ENCODE assay signal across 12 mouse cellular contexts in genomic region chr6:103430933-103431594, GRCm38 (mm10).
A peak's percentile ranks its signal among the peaks of the same experiment; 100 is the strongest.
DNase-seq lines count a peak whose midpoint lies in the region; ATAC-seq and TF ChIP-seq lines count a peak whose summit lies in the region.
"Had no signal": no experiment of that assay in that cellular context is flagged by ENCODE, and none has a peak within 500 bp of the region (broad histone marks: within the 10 kb centered on the region; RNA-seq: fewer than 3 reads in every experiment).

No protein-coding gene starts in this region.

- H3K9me3 ChIP-seq in hindbrain, embryonic 13.5 days = no peaks in the 10 kb centered on the region
- H3K9me3 ChIP-seq in hindbrain, embryonic 11.5 days (ENCODE audit: control insufficient read depth, low read length) = no peaks in the 10 kb centered on the region
- H3K9me3 ChIP-seq in forebrain, embryonic 16.5 days (ENCODE audit: control insufficient read depth, low read length) = no peaks in the 10 kb centered on the region
- no peaks in the 10 kb centered on the region for H3K9me3 ChIP-seq in midbrain, postnatal 0 days (ENCODE audit: low read length)

- WGBS in hindbrain, embryonic 13.5 days = 58% methylated on average over 5 of the region's 5 CpGs
- 80% methylated on average over 5 of the region's 5 CpGs for WGBS in hindbrain, embryonic 11.5 days
- 23% methylated on average over 5 of the region's 5 CpGs for WGBS in forebrain, embryonic 16.5 days
- 15% methylated on average over 5 of the region's 5 CpGs for WGBS in midbrain, postnatal 0 days

- TF ChIP-seq CTCF in layer of hippocampus, adult 2 months (conservative IDR thresholded peaks at IDR 0.05) = no peak
- TF ChIP-seq CTCF in midbrain, postnatal 0 days (IDR thresholded peaks at IDR 0.05) = no peak

- H3K4me1 ChIP-seq in hindbrain, embryonic 13.5 days (replicated peaks) = no peaks in the 10 kb centered on the region; the same call in 1 of the 2 replicates
- no peaks in the 10 kb centered on the region for H3K4me1 ChIP-seq in hindbrain, embryonic 11.5 days (replicated peaks; ENCODE audit: control insufficient read depth, insufficient read depth, low read length)
- H3K4me1 ChIP-seq in forebrain, embryonic 16.5 days (replicated peaks; ENCODE audit: control insufficient read depth, insufficient read depth, low read length) = peaks cover 6% of the 10 kb centered on the region
- peaks cover 4% of the 10 kb centered on the region; the same call in 1 of the 2 replicates for H3K4me1 ChIP-seq in midbrain, postnatal 0 days (ENCODE audit: insufficient read depth, low read length)

- H3K4me2 ChIP-seq in hindbrain, embryonic 13.5 days = no peak overlapping the region
- no peak overlapping the region for H3K4me2 ChIP-seq in hindbrain, embryonic 11.5 days (replicated peaks; ENCODE audit: low read depth, low read length)
- peak overlapping the region; percentile 12 for H3K4me2 ChIP-seq in forebrain, embryonic 16.5 days (ENCODE audit: low read length)
- no peak overlapping the region for H3K4me2 ChIP-seq in midbrain, postnatal 0 days (ENCODE audit: low read depth, low read length, poor library complexity, severe bottlenecking)

- peak; percentile 86 for ATAC-seq in hindbrain, embryonic 13.5 days (ENCODE audit: low FRiP score)
- ATAC-seq in hindbrain, embryonic 11.5 days (ENCODE audit: low FRiP score) = no peak
- peak; percentile 97 for ATAC-seq in forebrain, embryonic 16.5 days
- peak; percentile 86 for ATAC-seq in midbrain, postnatal 0 days (ENCODE audit: low FRiP score)

- no peak for DNase-seq in hindbrain, embryonic 11.5 days (ENCODE audit: low spot score)
- peak; percentile 15 to 39 for DNase-seq in layer of hippocampus, adult 2 months (ENCODE audit: low spot score in 2 of 2)
- DNase-seq in midbrain, postnatal 0 days (ENCODE audit: low spot score) = peak; percentile 71
- no peak for DNase-seq in heart, postnatal 36 days
- DNase-seq in kidney, adult 9 months = no peak
- DNase-seq in testis, postnatal 14 days (ENCODE audit: low spot score) = no peak
- DNase-seq: gastrocnemius, postnatal 36 days; heart, postnatal 10 days had no signal

- H3K9ac ChIP-seq in hindbrain, embryonic 13.5 days = 0 out of 2 replicates have a peak overlapping the region, but pooled peaks have one; percentile 8
- no peak overlapping the region for H3K9ac ChIP-seq in hindbrain, embryonic 11.5 days (ENCODE audit: low read depth, low read length)
- no peak overlapping the region for H3K9ac ChIP-seq in forebrain, embryonic 16.5 days (replicated peaks; ENCODE audit: low read depth, low read length)
- no peak overlapping the region for H3K9ac ChIP-seq in midbrain, postnatal 0 days (replicated peaks; ENCODE audit: low read length, poor library complexity, severe bottlenecking)
- H3K9ac ChIP-seq: liver, embryonic 14.5 days had no signal

- peak overlapping the region; percentile 71 for H3K27ac ChIP-seq in hindbrain, embryonic 13.5 days
- no peak overlapping the region for H3K27ac ChIP-seq in hindbrain, embryonic 11.5 days (ENCODE audit: low read depth, low read length)
- peak overlapping the region; percentile 66 for H3K27ac ChIP-seq in forebrain, embryonic 16.5 days (ENCODE audit: low read length)
- peak overlapping the region; percentile 66 for H3K27ac ChIP-seq in layer of hippocampus, adult 2 months
- H3K27ac ChIP-seq in midbrain, postnatal 0 days (ENCODE audit: low read depth, low read length) = peak overlapping the region; percentile 67
- H3K27ac ChIP-seq: liver, embryonic 14.5 days had no signal

- no peak overlapping the region for H3K4me3 ChIP-seq in hindbrain, embryonic 13.5 days
- no peak overlapping the region for H3K4me3 ChIP-seq in hindbrain, embryonic 11.5 days (ENCODE audit: low read depth, low read length)
- H3K4me3 ChIP-seq in forebrain, embryonic 16.5 days (replicated peaks; ENCODE audit: low read length) = no peak overlapping the region
- no peak overlapping the region; the same call in 1 of the 2 replicates for H3K4me3 ChIP-seq in layer of hippocampus, adult 2 months
- H3K4me3 ChIP-seq in midbrain, postnatal 0 days (ENCODE audit: low read depth, low read length) = no peak overlapping the region

- H3K36me3 ChIP-seq in hindbrain, embryonic 13.5 days = no peaks in the 10 kb centered on the region
- H3K36me3 ChIP-seq in hindbrain, embryonic 11.5 days (ENCODE audit: control insufficient read depth, insufficient read depth, low read length) = no peaks in the 10 kb centered on the region
- H3K36me3 ChIP-seq in forebrain, embryonic 16.5 days (ENCODE audit: control insufficient read depth, insufficient read depth) = no peaks in the 10 kb centered on the region
- no peaks in the 10 kb centered on the region for H3K36me3 ChIP-seq in midbrain, postnatal 0 days (ENCODE audit: insufficient read depth, low read length)

- H3K27me3 ChIP-seq in hindbrain, embryonic 13.5 days = no peaks in the 10 kb centered on the region
- H3K27me3 ChIP-seq in hindbrain, embryonic 11.5 days (ENCODE audit: control insufficient read depth, insufficient read depth, low read length) = no peaks in the 10 kb centered on the region
- no peaks in the 10 kb centered on the region for H3K27me3 ChIP-seq in forebrain, embryonic 16.5 days (replicated peaks; ENCODE audit: control insufficient read depth, insufficient read depth, low read length)
- no peaks in the 10 kb centered on the region for H3K27me3 ChIP-seq in midbrain, postnatal 0 days (ENCODE audit: insufficient read depth, low read length)
- H3K27me3 ChIP-seq: CH12.LX had no signal

- intact Hi-C loops in heart, postnatal 36 days (cut with DNase I) = no loop called here

Comparison
In these comparisons a context has a peak if more than half of its experiments do, and no peak if none do; other contexts are left out.
1. DNase-seq: peak in layer of hippocampus, adult 2 months (2 of 2) and midbrain, postnatal 0 days (single experiment); none in hindbrain, embryonic 11.5 days (single experiment), heart, postnatal 36 days (0 of 2), kidney, adult 9 months (single experiment) and testis, postnatal 14 days (single experiment).